Mouse (Mus musculus): ENCODE data around the gene Ttll12.

DNA sequence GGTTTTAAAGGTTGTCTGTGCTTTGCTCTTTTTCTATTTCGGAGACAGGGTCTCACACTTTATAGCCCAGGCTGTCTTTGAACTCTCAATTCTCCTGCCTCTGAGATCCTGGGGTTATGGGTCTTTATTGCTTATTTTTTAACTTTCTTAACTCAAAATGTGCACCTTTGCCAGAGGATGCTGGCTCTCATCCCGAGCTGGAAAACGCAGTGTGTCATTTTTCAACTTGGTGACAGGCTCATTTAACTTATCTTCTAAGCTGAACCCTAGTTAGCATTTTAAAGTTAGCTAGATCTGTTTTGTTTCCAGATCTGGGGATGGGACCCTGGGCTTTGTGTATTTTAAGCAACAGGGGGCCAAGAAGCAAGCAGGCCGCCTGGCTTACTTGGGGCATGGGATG is 66.1 kb downstream of the Ttll12 start:
- TF ChIP-seq POLR2A (IDR thresholded peaks at IDR 0.05; ENCODE audit: low read depth, low read length) (no peak), CTCF (IDR thresholded peaks at IDR 0.05; ENCODE audit: borderline replicate concordance, insufficient read depth, low read length) (no peak)
